Mouse (Mus musculus): ENCODE data around the gene Zfp423.

The Zfp423 gene

DNA sequence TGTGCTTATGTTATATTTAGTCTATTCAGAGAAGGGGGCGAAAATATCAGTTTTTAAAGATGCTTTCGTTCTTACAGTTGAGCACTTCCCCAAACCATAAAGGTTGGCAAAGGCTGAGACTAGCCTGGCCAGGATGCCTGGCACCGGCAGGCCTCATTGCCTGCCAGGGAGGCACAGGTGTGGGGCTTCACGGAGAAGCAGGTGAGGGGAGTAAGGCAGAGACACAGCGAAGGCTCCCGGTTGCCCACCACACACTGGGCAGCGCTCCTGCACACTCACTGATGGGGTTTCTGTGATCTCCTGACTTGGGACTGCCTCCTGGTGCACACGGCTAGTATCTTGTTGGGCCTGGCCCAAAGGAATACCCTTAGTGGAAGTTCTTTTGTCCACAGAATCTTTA lies 294.1 kb downstream of the Zfp423 start:
- no peak for DNase-seq (ENCODE audit: low read depth, low spot score)

DNA sequence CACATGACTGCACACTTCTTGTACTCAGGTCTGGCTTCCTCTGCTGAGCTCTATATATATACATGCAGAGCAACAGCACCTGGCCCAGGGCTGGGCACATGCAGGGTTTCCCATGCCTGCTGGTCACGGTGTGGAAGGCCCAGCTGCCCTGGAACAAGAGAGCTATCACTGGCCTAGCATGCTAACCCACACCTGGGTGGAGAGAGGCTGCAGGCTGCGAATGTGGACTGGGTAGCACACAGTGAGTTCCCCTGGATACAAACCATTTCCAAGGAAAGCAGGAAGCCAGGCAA lies 295.2 kb downstream of the Zfp423 start:
- DNase-seq (ENCODE audit: low read depth, low spot score): no peak

DNA sequence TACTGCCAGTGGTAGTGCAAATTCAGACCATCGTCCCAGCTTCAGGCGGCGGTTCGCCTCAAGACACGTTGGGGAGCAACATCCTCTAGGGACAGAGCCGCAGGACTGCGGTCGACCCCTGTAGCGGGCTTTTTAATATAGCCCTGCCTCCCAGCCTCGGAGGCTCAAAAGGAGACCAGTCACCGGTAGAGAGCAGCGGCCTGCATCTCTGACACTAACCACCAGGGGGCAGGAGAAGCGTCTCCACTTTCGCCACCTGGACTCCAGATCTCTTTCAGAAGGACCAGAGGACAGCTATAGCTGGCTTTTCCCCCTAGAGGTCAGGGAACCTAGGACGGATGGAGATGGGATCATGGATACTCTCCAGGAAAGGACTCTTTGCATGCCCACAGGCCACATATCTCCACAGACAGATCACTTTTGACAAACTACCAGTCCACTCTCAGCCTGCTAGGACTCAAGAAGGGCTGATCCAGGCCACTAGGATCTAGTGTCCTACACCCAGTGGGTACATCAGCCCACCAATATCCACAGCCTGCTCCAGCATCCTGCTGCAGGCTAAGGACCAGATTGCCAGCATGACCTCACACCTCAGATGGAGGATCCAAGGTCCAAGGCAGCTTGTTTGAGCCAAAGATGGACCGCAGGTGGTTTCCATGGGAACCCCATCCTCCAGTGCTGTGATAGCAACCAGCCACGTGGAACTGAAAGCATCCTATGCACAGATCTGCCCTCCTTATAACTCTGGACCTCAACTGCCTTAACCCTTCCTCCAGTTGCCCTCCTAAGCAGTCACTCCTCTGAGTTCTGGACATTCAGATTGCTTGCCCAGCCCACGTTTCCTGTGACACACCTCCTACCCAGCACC lies 295.8 kb downstream of the Zfp423 start:
- no peak for DNase-seq (ENCODE audit: low read depth, low spot score)

DNA sequence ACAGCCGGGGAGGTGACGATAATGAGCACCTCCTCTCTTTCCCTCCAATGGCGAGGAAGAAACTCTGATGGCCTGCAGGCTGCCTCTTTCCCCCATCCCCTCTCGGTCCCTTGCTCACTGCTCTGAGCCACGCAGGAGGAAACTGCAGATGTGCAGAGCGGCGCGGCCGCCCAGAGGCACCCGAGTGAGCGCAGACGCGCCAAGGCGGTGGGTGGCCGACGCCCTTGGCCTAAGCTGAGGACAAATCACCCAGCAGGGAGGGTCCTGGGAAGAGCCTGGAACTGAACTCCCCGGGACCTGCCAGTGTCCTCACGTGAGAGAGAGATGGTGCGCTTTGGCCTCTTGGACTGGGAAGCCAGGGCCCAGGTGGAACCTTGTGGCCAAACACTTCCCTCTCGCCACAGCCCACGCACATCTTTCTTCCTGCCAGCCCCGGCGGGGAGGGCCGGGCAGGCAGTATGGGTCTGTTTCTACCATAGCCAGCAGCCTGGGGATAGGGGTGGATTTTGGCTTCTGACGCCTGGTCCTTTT lies 296.5 kb downstream of the Zfp423 start:
- no peak for DNase-seq (ENCODE audit: low read depth, low spot score)

DNA sequence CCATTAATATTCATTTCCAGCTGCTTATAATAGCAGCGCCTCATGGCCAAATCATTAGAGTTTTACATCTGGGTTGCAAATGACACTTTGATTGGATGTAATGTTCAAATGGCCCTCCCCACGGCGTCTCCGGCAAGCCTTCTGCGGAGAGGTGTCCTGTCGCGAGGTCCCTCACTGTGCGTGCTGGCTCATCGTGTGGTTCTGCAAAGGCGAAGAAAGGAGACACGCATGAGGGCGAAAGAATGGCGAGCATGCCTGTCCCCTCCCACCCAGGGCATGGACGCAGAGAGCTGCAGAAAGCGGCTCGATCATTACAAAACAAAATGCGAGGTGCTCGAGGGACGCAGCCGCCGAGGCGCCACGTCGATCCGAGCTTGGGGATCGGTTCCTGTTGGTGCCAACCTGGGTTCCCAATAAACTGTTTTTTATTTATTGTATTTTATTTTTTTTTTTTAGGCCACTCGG lies 297.1 kb downstream of the Zfp423 start:
- DNase-seq (ENCODE audit: low read depth, low spot score): no peak

DNA sequence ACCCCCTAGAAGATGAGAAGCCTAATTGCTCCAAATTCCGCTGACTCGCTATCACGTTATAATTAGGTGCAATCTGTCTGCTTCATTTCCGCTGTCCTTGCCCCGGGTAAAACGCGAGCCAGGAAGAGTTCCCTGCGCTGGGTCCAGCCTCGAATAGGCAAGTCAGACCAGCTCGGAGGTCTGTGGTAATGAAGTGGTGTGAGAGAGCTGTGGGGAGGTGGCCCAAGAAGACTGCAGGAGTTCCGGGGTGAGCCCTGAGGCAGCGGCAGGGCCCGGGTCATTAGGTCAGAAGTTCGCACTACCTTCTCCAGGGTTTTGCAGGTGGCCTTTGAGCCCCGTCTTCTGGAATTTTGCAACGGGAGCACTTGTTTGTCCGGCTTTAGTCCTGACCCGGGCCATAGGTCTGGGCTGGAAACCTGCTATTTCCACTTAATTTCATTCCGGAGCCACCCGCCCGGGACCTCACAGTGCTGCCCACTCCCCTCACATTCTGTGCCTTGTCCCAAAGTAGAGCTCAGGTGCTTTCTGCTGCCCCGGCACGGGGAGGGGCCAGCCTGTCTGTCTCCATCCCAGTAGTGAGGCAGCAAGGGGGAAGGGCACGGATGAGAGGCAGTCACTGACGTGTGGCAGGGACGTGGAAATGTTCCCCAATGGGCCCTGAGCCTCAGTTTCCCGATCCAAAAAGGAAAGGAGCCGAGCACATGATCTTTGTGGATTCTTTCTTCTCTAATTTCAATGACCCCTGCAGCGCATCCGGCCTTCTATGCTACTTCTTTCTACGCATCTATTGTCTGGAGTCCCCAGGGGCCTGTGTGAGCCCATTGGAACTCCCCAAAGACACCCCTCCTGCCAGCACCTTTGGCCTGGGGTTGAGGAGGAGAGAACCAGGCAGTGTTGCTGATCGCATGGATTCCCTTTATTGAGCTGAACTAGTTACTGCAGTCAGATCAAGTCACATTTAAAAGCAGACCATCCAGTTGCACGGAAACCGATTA lies 298.2 kb downstream of the Zfp423 start:
- no peak for DNase-seq (ENCODE audit: low read depth, low spot score)

DNA sequence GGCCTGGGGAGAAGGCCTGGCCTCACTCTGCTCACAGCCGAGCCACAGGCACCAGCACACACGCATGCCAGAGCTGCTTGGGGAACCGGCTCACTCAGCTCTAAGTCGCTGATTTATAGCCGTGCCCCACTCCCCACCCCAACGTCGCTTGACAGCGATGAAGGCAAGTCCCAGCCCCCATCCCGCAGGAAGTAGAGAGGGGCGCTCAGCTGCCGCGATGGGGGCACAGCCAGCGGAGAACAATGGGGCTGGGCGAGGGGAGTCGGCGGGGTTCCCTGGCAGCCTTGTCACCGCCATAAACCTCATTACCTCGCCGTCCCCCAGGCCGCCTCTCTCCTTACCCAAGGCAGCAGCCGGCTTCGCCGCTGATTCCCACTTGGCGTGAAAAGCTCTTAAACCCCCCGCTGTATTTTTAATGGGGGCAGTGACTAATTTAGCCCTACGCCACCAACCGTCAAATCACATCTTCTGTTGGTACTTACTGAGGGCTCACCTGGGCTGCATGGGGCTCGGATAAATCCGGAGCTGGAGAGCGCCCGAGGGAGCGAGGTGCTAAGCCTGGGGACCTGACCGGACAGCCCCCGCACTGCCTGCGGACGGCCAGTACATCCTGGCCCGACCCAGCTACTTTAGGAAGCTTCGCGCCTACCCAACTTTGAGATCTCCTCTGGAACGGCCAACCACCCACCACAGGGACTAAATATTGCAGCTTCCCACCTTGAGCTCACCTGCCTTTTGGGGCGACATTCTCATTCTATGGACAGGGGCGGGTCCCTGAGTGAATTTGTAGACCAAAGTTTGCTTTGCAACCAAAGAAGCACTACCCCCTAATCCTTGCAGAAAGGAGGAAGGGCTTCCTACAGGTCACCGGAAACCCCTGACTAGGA lies 299.1 kb downstream of the Zfp423 start:
- no peak for DNase-seq (ENCODE audit: low read depth, low spot score)

DNA sequence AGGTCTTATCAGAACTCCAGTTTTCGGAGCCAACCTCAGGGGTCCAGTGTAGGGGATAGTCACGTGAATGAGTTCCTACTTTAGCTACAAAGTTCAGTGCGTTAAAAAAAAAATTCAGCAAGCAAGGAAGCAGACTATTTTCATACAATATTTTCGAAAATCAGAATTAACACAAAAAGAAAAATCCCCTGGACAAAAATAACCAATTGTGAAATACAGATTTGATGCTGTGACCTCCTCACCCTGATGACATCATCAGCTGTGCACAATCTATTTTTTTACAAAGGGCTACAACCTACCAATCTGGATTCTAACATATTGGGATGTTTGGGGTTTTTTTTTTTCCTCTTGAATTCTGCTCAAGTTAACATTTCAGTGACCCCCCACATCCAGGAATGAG lies 301.9 kb downstream of the Zfp423 start:
- no peak for DNase-seq (ENCODE audit: low read depth, low spot score)

DNA sequence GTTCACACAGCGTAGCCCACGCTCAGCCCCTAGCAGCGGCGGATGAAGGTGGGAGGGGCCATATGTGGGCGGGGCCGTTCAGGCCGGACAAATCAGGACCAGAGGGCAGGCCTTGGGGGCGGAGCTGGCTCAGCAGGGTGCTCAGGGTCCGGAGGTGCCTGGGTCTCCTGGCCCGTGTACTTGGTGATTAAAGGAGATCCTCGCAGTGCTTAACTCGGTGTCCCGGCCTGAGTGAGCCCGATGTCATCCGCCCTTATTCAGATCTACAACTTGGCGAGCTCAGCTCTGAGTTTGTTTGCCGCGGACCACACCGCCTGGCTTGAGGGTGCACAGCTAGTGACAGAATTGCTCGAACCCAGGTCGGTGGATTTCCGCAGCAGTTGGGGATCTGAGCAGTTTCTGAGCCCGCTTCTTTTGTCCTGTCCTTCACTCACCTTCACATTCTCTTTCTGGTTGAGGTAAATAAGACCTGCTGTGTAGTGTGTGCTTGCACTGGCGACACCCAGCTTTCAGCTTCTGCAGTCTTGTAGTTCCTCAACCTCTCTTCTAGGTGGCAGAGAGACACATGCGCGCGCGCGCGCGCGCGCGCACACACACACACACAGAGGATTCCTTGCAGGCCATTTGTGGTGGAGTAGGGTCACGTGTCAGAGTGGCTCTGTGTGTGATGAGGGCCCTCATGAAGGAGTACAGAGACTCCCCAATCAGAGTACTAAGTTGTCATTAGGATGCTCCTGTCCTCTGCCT lies 302.7 kb downstream of the Zfp423 start:
- DNase-seq (ENCODE audit: low read depth, low spot score): no peak

DNA sequence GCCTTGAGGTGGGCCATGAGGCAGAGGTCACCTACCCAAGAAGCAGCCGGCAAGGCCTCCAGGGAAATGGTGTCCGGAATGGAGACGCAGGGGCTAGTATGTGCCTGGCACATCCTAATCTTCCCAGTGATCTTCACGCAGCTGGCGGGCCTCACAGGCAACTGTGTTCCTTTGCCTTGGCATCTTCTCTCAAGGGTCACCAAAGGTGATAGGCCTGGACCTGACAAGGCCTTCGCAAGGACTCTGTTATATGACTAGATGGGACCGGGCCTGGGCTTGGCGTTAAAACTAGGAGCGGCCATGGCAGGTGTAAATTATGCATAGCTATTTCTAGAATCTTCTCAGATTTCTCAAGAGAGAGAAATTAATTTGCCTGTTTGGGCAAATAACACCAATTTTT lies 303.4 kb downstream of the Zfp423 start:
- no peak for DNase-seq (ENCODE audit: low read depth, low spot score)

DNA sequence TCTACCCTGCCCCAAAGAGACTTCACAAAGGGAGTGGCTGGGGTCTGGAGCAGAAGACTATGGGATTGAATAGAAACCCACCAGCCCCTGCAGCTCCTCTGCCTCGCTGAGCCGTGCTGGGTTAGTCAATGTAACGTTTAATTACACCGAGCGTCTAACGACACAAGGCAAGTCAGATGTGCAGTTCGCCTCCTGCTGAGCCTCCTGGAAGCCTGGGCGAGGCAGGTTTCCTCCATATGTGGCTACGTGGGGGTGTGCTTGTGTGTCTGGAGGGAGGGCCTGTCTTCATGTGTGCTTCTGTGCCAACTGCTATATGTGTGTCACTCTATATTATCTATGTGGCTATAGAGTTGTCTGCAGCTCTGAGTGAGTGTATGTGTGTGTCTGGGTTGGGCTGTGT lies 311.6 kb downstream of the Zfp423 start:
- no peak for DNase-seq (ENCODE audit: low read depth, low spot score)

DNA sequence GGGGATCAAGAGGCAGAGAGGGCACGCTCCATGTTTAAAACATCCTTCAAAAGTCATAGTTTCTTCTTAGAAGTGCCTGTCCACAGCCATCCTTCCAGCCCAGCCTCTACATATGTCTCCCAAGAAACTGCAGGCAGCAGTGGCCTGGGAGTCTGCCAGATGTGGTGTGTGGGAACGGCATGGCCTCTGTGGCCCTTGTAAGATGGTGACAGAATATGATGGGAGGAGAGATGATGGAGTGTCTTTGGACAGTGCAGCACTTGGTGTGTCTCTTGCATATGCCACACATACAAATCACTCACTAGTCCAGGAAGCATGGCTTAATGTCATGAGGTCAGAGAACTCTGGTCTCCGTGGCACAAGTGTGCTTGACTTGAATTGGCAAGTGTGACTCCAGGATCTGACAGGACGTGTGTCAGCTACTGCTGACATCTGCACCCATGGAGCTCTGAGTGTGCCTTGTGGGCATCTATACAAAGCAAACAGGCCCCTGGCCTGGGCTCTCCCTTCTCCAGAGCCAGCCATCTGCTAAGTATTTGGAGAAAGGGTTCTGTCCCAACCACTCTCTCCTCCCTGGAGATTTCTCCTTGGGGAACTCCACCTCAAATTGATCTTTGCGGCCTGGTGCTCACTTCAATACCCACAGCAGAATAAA lies 313.4 kb downstream of the Zfp423 start:
- no peak for DNase-seq (ENCODE audit: low read depth, low spot score)

DNA sequence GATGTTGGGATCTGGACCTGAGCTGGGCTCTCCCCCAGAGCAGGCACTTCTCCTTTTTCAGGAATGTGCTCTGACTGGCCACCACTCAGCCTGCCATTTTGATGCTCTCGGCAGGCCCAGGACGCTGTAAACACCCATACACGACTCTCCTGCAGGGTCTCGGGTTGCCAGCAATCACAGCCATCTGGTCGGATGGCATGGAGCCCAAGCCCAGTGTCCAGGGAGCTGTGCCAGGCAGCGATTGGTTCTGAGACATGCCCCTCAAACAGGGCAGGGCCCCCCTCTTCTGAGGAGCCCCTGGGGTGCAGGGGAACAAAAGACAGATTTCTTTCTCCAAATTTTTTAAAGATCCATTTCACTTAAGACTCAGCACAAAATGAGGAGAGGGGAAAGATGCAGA lies 314.0 kb downstream of the Zfp423 start:
- DNase-seq (ENCODE audit: low read depth, low spot score): no peak

DNA sequence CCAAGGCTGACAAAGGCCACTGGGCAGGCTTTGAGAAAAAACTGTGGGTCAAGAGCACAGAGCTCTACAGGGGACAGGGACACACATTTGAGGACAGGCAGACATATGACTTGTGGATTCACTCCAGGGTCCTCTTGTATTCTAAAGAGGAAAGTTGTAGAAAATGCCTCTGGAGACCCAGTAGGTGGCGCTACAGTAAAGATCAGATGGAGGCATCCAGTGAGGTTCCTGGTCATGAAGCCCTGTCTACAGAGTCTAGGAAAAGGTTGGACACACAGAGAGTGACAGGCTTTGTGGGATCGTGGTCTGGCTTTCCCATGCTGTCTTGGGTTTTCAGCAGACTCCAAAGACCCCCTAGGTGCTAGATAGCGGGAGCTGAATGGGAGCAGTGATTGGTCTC lies 318.5 kb downstream of the Zfp423 start:
- no peak for DNase-seq (ENCODE audit: low read depth, low spot score)

DNA sequence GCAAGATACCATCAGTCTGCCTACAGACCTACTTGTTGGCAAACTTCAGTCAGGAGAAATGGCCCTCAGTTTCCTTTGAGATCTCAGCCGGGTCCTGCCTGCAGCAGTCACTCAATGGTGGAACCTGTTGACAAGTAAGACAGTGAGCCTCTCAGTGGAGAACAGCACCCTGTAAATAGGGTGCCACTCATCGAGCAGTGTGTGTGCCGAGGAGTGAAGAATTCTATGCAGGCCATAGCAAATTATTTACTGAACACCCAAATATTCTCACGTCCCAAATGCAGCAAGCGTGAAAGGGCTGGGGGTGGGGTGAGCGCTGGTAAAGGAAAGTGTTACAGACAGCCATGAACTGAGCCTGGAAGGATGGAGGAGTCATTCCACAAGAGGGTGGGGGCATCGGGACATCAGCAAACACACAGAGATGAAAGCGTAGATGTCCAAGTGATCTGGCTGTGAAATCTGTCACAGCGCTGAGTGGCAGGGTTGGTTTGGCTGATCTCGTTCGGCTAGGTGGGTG lies 323.1 kb downstream of the Zfp423 start:
- DNase-seq (ENCODE audit: low read depth, low spot score): no peak

DNA sequence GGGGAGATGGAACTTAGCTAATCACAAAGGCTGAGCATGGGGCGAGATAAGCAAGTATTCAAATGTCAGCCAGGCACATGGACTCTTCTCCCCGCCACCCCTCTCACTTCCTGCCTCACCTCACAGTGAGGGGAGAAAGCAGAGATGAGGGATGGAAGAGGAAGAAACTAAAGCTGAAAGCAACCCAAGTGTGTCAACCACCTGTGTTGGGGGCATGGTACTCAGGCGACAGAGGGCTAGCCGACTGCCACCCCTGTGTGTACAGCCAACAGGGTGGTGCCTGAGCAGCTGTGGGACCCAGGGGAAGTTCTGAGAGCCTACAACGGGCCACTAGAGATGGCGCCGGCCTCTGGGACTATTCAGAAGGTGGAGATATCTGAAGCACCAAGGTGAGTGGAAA lies 327.6 kb downstream of the Zfp423 start:
- DNase-seq (ENCODE audit: low read depth, low spot score): no peak

DNA sequence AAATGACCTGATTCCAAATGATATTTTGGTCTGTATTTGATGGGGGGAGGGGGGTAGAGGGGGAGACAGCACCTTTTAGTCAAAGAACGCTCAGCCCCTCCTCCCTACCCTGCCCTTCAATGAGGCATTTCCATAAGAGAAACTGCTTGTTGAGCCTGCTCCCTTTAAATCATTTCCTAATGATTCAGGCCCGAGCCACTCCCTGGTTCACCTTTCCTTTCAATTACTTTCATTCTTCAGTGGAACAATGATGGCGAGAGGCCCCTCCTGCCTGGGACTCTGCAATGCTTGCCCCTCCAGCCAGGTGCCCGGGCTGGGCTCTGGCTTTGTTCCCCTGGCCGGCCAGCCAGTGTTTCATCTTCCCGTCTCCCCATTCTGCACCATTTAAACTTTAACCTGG lies 329.7 kb downstream of the Zfp423 start:
- no peak for DNase-seq (ENCODE audit: low read depth, low spot score)

DNA sequence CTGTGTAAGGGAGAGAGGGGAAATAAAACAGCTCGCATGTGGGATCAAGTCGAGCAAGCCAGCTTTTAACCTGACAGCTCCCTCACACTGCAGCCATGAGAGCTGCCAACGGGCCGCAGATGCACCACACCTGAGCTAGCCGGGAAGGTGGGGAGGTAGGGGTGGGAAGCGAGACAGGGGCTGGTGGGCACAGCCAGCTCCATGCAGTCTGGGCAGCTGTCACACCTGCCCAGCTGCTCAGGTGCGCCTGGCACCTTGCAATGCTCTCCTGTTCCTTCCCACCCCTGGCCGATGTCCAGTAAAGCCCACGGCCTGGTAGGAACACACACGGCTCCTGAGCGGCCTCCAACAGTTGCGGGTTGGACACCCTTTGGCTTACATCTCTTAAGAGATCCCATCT lies 338.2 kb downstream of the Zfp423 start:
- no peak for DNase-seq (ENCODE audit: low read depth, low spot score)

DNA sequence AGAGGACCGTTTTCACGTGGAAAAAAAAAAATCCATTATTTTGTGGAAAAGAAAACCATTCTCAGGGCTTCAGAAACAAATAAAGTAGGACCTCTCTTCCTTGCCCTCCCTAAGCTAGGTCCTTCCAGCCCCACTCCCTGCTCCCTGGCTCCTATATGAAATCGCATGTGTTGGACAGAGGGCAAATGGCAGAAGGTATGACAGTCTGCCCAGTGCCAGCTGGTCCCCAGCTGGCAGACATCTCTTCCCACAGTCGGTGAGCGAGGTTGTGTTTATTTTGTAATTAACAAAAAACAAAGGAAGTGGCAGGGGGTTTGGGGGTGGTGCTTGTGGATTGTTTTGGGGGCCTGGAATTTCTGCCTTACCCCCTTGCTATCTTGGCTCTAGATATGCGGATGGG lies 339.2 kb downstream of the Zfp423 start:
- DNase-seq (ENCODE audit: low read depth, low spot score): no peak

DNA sequence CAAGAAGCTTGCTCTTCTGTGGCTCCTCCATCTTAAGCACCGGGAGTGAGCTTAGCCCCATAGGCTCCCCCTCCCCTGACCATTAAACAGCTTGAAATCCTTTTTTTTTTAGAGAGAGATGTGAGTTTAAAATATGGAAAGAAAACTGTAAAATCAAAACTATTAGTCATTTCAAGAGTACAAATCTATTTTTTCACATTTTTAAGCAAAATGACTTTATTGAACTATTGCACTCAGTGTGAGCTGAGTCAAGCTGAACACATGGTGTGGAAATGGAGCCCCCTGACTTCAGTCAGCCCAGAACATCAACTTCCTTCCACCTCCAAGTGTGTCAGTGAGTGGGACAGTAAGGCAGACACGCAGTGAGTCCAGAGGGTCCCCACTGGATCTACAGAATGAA lies 339.9 kb downstream of the Zfp423 start:
- no peak for DNase-seq (ENCODE audit: low read depth, low spot score)

Measured in brain, embryonic 18.5 days (tissue).